Mouse (Mus musculus) left cerebral cortex, adult 8-10 months (tissue): ENCODE results near the gene Abca9. TPM values are rescaled to one million over a fixed set of nuclear protein-coding genes. Genes with fewer than 3 reads are reported as not detected.

Source experiments
- DNase-seq, 2 experiments: peaks; one replicate each; pipeline ENCODE4 v3.0.0; 2022; ENCODE audit warnings: low spot score in 2 of 2
- total RNA-seq, 4 experiments: library from RNA; stranded (reverse); gene quantifications; 2 replicates each; pipeline ENCODE4 v1.2.4; 2022

Abca9 gene
- total RNA-seq, 4 experiments from 2014 or later: 6.8 to 10.4 (median 8.3) TPM

DNA sequence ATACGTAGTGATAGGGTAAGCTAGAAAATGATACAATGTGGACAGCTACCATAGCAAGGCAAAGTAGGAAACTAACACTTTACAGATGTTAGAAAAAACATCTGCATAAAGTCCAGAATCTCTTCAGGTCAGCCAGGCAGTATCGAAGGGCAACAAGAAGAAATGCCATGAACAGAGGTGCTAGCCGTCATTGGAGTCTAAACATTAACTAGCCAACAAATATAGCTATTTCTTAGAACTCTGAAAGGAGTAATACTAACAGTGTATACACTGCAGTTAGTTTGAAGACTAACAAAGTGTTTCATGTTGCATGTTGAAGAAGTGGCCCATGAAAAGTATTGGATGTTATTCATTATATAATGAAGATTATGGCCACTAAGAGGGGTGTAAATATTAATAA, 95.8 kb downstream of the Abca9 start:
- DNase-seq: no peak

DNA sequence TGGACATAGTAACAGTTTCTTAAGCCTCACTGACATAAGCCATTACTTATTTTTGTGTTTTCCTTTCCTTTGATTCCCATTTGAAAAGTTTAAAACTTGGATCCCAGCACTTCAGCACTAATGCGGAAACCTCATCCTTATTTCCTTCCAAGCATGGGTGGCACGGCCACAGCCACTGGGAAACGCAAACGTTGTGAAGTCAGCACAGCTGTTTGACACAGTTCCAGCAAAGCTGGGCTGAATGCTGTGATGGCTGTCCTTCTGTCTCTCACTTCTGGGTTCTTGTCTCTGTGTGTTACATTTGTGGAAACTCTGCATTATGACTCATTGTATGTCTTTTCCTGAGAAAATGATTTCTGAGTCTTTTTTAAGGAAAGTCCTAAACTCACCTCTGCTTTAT, 107.0 kb downstream of the Abca9 start:
- no peak for DNase-seq

DNA sequence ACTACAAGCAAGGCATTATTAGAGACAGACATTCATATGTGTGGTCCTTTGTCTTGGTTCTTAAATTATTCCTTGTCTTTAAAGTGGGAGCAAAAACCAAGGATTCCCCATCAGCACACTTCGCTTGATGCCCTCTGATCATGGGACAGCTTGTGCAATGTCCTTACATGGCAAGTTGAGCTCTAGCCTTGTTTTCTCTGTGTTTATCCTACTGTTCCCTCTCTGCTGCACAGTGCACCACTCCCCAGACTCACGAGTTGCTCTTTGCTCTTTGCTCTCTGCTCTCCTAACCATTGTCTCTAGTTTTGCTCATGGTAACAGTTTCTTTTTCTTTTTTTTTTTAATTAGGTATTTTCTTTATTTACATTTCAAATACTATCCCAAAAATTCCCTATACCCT, 107.9 kb downstream of the Abca9 start:
- no peak for DNase-seq

DNA sequence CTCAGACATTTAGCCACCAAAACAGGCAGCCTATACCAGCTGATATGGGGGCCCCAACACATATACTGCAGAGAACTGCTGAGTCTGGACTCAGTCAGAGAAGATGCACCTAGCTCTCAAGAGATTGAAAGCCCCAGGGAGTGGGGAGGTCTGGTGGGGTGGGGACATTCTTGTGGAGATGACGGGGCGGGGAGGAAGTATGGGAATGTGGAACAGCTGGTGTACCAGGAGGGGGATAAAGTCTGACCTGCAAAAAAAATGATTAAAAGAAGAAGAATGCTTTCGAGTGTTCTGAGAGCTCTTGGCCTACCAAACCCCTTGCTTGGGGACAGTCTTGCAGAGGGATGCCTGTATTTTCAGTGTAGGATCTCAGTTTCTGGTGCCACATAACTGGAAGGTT, 114.3 kb downstream of the Abca9 start:
- no peak for DNase-seq

Other genes starting within 250 kb of the Abca9 start
- 10 to 100 TPM; 11.0 to 11.6 (median 11.4) TPM for gene Abca8b, start 172.4 kb downstream of the Abca9 start, total RNA-seq
- gene Abca8a, start 72.2 kb downstream of the Abca9 start, total RNA-seq: 1 to 10 TPM; 4.6 to 7.7 (median 5.7) TPM
- gene Abca6, start 83.6 kb upstream of the Abca9 start, total RNA-seq: 1 to 10 TPM; 1.7 to 1.9 (median 1.8) TPM
- gene Abca5, start 169.5 kb upstream of the Abca9 start, total RNA-seq: 10 to 100 TPM; 41.3 to 50.1 (median 43.2) TPM
- 10 to 100 TPM; 21.9 to 23.5 (median 22.6) TPM for gene Map2k6, start 230.9 kb upstream of the Abca9 start, total RNA-seq